Mouse (Mus musculus) hindbrain, embryonic 16.5 days (tissue): ENCODE results near the gene Ift88. TPM values are rescaled to one million over a fixed set of nuclear protein-coding genes. Genes with fewer than 3 reads are reported as not detected.
A peak's percentile ranks its signal among the peaks of the same experiment; 100 is the strongest.

Experiments used
- ATAC-seq: fragments of 200-750 bp; cut with Nextera tagmentation; 2 replicates; pipeline ENCODE4 v1.8.0; 2017; ENCODE audit warnings: moderate TSS enrichment, moderate library complexity
- H3K27ac ChIP-seq: fragments of 300-500 bp; sonication (generic); 2 replicates; pipeline ENCODE4 v1.5.1; 2014; ENCODE audit warnings: low read depth, mild to moderate bottlenecking, control low read depth, low read length, moderate library complexity
- H3K27me3 ChIP-seq: fragments of 300-500 bp; sonication (generic); replicated peaks from 2 replicates; pipeline ENCODE4 v1.6.1; 2014; ENCODE audit warnings: low read length; ENCODE audit not compliant: control insufficient read depth, insufficient read depth
- H3K36me3 ChIP-seq: fragments of 300-500 bp; sonication (generic); 2 replicates; pipeline ENCODE4 v1.6.1; 2014; ENCODE audit warnings: mild to moderate bottlenecking, low read length, moderate library complexity, mixed read lengths; ENCODE audit not compliant: control insufficient read depth, insufficient read depth
- H3K4me1 ChIP-seq: fragments of 300-500 bp; sonication (generic); 2 replicates; pipeline ENCODE4 v1.6.1; 2014; ENCODE audit warnings: low read depth, low read length; ENCODE audit not compliant: control insufficient read depth, insufficient read depth
- H3K4me2 ChIP-seq: fragments of 300-500 bp; sonication (generic); 2 replicates; pipeline ENCODE4 v1.6.1; 2014; ENCODE audit warnings: mild to moderate bottlenecking, low read length, control low read depth, moderate library complexity
- H3K4me3 ChIP-seq: fragments of 300-500 bp; sonication (generic); 2 replicates; pipeline ENCODE4 v1.5.1; 2014; ENCODE audit warnings: mild to moderate bottlenecking, low read length, control low read depth, moderate library complexity
- H3K9ac ChIP-seq: fragments of 300-500 bp; sonication (generic); 2 replicates; pipeline ENCODE4 v1.6.1; 2014; ENCODE audit warnings: low read depth, mild to moderate bottlenecking, control low read depth, low read length, moderate library complexity
- H3K9me3 ChIP-seq: fragments of 300-500 bp; sonication (generic); 2 replicates; pipeline ENCODE4 v1.6.1; 2014; ENCODE audit warnings: mild to moderate bottlenecking, low read length, moderate library complexity; ENCODE audit not compliant: control insufficient read depth
- WGBS: fragments of 180-500 bp; shearing (Covaris S2); extraction: QIAGEN DNeasy Blood & Tissue Kit; methylation state at CpG from one replicate; pipeline ENCODE4 v1.1.7; 2014; 5-methylcytosine and 5-hydroxymethylcytosine counted together
- polyA plus RNA-seq: library from polyadenylated mRNA; unstranded; fragments of >200 nt; fragmentation: Nextera tagmentation; extraction: Ambion mirVana; gene quantifications from 2 replicates; pipeline ENCODE4 v1.2.1, GENCODE M21; 2015

The Ift88 gene
- polyA plus RNA-seq, 1 experiment from 2014 or later = 15.0 TPM

- ATAC-seq = no peak
- 85% methylated on average over 2 of the region's 2 CpGs for WGBS
- no peak overlapping the region for H3K4me3 ChIP-seq
- no peak overlapping the region for H3K4me2 ChIP-seq
- no peak overlapping the region for H3K9ac ChIP-seq
- no peak overlapping the region for H3K27ac ChIP-seq
- H3K9me3 ChIP-seq = no peaks in the 10 kb centered on the region
- no peaks in the 10 kb centered on the region for H3K27me3 ChIP-seq
- H3K4me1 ChIP-seq = no peaks in the 10 kb centered on the region; the same call in 1 of the 2 replicates
- H3K36me3 ChIP-seq = no peaks in the 10 kb centered on the region
Measured at GRCm38 (mm10) chr14:57395470-57395869, 28.4 kb upstream of the Ift88 start.

GRCm38 (mm10) chr14:57397221-57397620, 26.6 kb upstream of the Ift88 start:
- no peaks in the 10 kb centered on the region; the same call in 1 of the 2 replicates for H3K4me1 ChIP-seq
- 83% methylated on average over 5 of the region's 5 CpGs for WGBS
- no peak overlapping the region for H3K4me3 ChIP-seq
- H3K27me3 ChIP-seq = no peaks in the 10 kb centered on the region
- no peak overlapping the region for H3K27ac ChIP-seq
- no peaks in the 10 kb centered on the region for H3K9me3 ChIP-seq
- no peak overlapping the region for H3K4me2 ChIP-seq
- ATAC-seq = no peak
- no peak overlapping the region for H3K9ac ChIP-seq
- no peaks in the 10 kb centered on the region for H3K36me3 ChIP-seq

GRCm38 (mm10) chr14:57398065-57398757, 25.7 kb upstream of the Ift88 start, which contains the start of gene Cryl1:
Gene Cryl1 (minus strand): TSS chr14:57398529.
- peak within 1 kb of the TSS; percentile 70 for H3K9ac ChIP-seq
- H3K27ac ChIP-seq = no peak within 1 kb of the TSS
- peak within 1 kb of the TSS; percentile 46 for H3K4me3 ChIP-seq
- 2% methylated on average over 43 of the region's 43 CpGs for WGBS
- H3K4me1 ChIP-seq = no peaks in the 10 kb centered on the region; the same call in 1 of the 2 replicates
- H3K4me2 ChIP-seq = peak within 1 kb of the TSS; percentile 72
- no peaks in the 10 kb centered on the region for H3K27me3 ChIP-seq
- H3K9me3 ChIP-seq = no peaks in the 10 kb centered on the region
- peak; percentile 100 for ATAC-seq
- no peaks in the 10 kb centered on the region for H3K36me3 ChIP-seq

- peak overlapping the region; percentile 3; the same call in 1 of the 2 replicates for H3K9ac ChIP-seq
- ATAC-seq = peak; percentile 24
- H3K4me3 ChIP-seq = peak overlapping the region; percentile 46
- no peaks in the 10 kb centered on the region; the same call in 1 of the 2 replicates for H3K4me1 ChIP-seq
- no peaks in the 10 kb centered on the region for H3K9me3 ChIP-seq
- H3K27me3 ChIP-seq = no peaks in the 10 kb centered on the region
- H3K4me2 ChIP-seq = peak overlapping the region; percentile 72
- WGBS = 17% methylated on average over 13 of the region's 13 CpGs
- H3K36me3 ChIP-seq = no peaks in the 10 kb centered on the region
- H3K27ac ChIP-seq = no peak overlapping the region
Measured at GRCm38 (mm10) chr14:57398813-57399427, 24.9 kb upstream of the Ift88 start.

- no peaks in the 10 kb centered on the region for H3K9me3 ChIP-seq
- H3K4me2 ChIP-seq = no peak overlapping the region
- no peak overlapping the region for H3K4me3 ChIP-seq
- no peak overlapping the region for H3K27ac ChIP-seq
- no peak for ATAC-seq
- H3K9ac ChIP-seq = no peak overlapping the region
- no peaks in the 10 kb centered on the region for H3K36me3 ChIP-seq
- H3K4me1 ChIP-seq = peaks cover 7% of the 10 kb centered on the region
- H3K27me3 ChIP-seq = no peaks in the 10 kb centered on the region
Measured at GRCm38 (mm10) chr14:57402815-57403214, 21.0 kb upstream of the Ift88 start.

GRCm38 (mm10) chr14:57407039-57407987, 16.5 kb upstream of the Ift88 start:
- 4% methylated on average over 12 of the region's 12 CpGs for WGBS
- Histone ChIP-seq H3K9me3 (no peaks in the 10 kb centered on the region), H3K27me3 (no peaks in the 10 kb centered on the region), H3K4me2 (peak overlapping the region; percentile 33), H3K4me3 (no peak overlapping the region), H3K9ac (no peak overlapping the region; the same call in 1 of the 2 replicates), H3K27ac (no peak overlapping the region), H3K4me1 (peaks cover 7% of the 10 kb centered on the region), H3K36me3 (no peaks in the 10 kb centered on the region)
- peak; percentile 82 for ATAC-seq

GRCm38 (mm10) chr14:57408100-57408499, 15.8 kb upstream of the Ift88 start:
- Histone ChIP-seq H3K36me3 (no peaks in the 10 kb centered on the region), H3K4me1 (peaks cover 7% of the 10 kb centered on the region), H3K27ac (no peak overlapping the region), H3K9me3 (no peaks in the 10 kb centered on the region), H3K9ac (no peak overlapping the region), H3K4me3 (no peak overlapping the region), H3K27me3 (no peaks in the 10 kb centered on the region), H3K4me2 (no peak overlapping the region)
- no peak for ATAC-seq
- WGBS = 80% methylated on average over 8 of the region's 8 CpGs

- Histone ChIP-seq H3K27me3 (no peaks in the 10 kb centered on the region), H3K4me1 (peaks cover 7% of the 10 kb centered on the region), H3K36me3 (no peaks in the 10 kb centered on the region), H3K4me2 (peak overlapping the region; percentile 38), H3K4me3 (peak overlapping the region; percentile 19; the same call in 1 of the 2 replicates), H3K27ac (no peak overlapping the region), H3K9ac (no peak overlapping the region), H3K9me3 (no peaks in the 10 kb centered on the region)
- 17% methylated on average over 6 of the region's 6 CpGs for WGBS
- peak; percentile 63; the same call in 1 of the 2 replicates for ATAC-seq
Measured at GRCm38 (mm10) chr14:57409106-57409505, 14.8 kb upstream of the Ift88 start.
